Mouse (Mus musculus) right cerebral cortex, adult 18-20 months (tissue): ENCODE measurements around the gene Ints5.
"Not testable (repeated sequence)": the region's sequence is repeated elsewhere in the genome, so short reads cannot be mapped to it uniquely, and the experiment has no call there.

Experiments
- DNase-seq: peaks from one replicate; pipeline ENCODE4 v3.0.0; 2022; ENCODE audit warnings: mixed read lengths

Ints5 gene

DNA sequence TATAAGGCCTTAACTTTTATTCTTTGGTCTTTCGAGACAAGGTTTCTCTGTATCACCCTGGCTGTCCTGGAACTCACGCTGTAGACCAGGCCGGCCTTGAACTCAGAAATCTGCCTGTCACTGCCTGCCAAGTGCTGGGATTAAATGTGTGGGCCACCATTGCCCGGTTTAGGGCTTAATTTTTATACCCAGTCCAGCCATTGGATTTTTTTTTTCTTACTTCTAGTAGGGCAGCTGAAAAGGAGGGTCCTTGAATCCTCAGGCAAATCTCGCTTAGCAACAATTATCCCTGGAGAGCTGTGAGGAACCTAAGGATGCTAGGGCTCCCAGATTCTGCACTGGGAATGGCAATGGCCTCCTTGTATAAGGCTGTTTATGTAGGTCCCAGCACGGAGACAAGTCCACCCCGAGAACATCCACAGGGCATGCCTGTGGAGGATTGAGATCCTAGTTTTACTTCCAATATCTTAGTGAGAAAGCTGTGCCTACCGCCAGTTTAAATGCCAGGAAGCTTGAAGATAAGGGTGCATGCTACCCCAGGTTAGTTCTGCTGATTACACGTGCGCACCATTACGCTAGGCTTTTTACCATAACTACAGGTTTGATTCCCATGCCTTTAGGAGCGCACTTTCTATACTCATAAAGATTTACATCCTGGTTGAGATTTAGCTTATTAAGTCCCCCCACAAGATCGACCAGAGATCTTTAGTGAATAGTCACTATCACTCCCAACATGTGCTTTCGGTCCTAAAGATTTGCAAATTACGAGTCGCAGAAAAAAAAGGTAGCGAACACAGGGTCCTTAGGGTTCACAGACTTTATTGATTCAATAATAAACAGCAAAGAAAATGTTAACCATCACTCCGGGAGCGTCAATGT, 5.0 kb upstream of the Ints5 start:
- no peak for DNase-seq

DNA sequence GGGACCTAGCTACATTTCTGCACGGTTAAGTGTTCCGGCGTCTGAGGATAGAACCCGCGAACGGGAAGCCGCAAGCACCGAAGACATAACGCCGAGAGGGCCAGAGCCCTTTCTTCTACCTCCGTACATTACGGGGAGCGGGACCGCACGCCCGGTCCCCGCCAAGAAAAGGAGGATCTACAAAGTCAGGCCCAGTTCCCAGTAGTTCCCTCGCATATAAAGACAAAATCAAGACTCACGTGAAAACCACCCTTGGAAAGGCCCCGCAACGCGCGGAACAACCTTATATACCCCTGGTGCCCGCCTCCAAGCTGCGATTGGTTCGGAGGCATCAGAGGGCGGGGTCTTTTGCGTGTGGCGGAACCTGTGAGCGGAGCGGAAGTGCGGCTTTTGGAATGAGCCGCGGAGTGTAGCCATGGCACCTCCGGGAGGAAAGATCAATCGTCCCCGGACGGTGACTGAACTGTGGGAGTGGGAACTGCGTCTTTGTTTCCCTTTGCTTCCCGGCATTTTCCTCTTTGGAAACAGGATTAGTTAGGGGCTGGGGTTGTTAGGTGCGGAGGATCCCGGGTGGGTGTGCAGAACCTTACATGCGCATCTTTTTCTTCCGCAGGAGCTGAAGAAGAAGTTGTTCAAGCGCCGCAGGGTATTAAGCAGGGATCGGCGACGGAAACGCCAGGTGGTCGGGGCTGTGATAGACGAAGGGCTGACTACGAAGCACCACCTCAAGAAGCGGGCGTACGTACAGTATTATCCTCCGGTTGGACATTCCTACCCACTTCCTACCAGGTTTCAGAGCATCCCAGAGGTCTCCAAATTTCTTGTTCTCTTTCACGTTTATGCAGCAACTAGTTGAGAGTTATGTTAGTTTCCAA, 4.1 kb upstream of the Ints5 start, which contains the start of the genes 1810009A15Rik and Gm49416:
Gene 1810009A15Rik, plus strand, starts transcription at position 343 of the 875 bp plus-strand sequence.
Gene Gm49416, plus strand, starts transcription at position 416 of the 875 bp plus-strand sequence.
- peak; percentile 96 for DNase-seq

DNA sequence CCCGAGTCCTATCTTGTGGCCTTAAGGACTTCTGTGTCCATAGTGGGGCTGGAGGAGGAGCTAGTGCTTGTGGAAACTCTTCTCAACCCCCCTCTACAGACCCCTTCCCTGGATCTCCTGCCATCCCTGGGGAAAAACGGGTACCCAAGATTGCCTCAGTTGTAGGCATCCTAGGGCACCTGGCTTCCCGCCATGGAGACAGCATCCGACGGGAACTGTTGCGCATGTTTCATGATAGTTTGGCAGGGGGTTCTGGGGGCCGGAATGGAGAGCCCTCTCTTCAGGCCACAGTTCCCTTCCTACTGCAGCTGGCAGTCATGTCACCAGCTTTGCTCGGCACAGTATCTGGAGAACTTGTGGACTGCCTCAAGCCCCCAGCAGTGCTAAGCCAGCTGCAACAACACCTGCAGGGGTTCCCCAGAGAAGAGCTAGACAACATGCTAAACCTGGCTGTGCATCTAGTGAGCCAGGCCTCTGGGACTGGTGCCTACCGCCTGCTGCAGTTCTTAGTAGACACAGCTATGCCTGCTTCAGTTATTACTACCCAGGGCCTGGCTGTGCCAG, 2.7 kb downstream of the Ints5 start:
- DNase-seq: no peak

DNA sequence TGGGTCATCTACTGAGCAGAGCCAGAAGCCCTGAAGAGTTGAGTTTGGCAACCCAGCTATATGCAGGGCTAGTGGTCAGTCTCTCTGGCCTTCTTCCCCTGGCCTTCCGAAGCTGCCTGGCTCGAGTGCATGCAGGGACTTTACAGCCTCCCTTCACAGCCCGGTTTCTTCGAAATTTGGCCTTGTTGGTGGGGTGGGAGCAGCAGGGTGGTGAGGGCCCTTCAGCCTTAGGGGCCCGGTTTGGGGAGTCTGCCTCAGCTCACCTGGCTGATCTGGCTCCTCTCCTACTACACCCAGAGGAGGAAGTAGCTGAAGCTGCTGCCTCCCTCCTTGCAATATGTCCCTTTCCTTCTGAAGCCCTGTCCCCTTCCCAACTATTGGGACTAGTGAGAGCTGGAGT, 3.4 kb downstream of the Ints5 start:
- DNase-seq: not testable (repeated sequence)

DNA sequence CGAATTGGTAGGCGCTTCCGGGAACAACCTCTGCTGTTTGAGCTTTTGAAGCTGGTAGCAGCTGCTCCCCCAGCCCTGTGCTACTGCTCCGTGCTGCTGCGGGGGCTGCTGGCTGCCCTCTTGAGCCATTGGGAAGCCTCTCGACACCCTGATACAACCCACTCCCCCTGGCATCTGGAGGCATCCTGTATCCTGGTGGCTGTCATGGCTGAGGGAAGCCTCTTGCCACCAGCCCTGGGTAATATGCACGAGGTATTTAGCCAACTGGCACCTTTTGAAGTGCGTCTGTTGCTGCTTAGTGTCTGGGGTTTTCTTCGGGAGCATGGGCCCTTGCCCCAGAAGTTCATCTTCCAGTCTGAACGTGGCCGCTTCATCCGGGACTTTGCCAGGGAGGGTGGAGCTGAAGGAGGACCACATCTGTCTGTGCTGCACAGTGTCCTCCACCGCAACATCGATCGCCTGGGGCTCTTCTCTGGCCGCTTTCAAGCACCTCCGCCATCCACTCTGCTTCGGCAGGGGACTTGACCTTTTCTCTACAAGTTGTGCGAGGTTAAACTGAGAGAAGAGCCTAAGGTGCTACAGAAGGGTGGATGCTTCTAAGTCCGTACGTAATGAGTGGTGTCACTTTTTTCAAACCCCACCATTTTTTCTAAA, 4.5 kb downstream of the Ints5 start:
- peak; percentile 30 for DNase-seq

DNA sequence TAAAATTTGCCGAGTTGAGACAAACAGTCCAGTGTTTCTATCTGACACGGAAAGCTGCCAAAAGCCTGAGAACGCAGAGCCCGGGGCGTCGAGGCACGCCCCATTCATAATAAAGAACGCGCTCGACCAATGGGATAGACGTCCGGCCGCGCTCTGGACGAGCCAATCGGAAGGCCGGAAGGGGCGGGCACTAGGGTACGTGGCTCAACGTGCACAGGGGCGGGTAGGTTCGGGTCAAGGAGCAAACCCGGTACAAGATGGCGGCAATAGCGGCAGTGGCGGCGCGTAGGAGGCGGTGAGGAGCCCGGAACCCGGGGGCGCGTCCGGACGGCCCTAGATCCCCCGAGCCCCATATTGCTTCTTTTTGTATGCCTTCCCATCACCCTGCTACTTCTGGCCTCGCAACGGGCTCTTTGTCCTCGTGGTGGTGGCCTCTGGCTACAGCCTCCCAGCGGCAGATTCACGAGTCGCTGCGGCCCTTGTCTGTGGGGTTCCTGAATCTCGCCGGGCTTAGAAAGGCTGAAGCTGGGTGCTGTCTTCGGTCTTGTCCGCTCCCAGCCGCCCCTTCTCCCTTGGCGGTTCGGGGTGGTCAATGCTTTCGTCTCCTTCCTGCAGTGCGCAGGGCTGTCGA, 5.2 kb downstream of the Ints5 start, which contains the start of gene Ganab:
Gene Ganab, plus strand, starts transcription at position 207 of the 631 bp plus-strand sequence.
- DNase-seq: peak; percentile 98

DNA sequence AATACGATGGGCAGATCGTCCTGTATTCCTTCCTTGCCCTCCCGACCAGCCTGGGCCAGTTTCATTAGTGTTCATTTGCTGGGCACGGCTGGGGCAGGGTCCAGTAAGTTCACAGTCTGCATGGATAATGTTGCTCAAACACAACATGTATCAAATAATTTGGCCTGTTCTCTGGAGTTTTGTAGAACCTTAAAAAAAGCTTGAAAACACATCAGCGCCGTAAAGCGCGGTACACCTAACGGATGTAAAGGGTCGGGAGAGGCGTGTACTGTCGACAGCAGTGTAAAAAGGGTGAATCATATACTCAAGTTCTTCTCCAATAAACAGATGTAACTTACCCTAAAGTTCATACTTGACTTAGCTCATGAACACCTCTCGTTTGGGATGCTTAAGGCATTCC, 5.8 kb downstream of the Ints5 start:
- no peak for DNase-seq

DNA sequence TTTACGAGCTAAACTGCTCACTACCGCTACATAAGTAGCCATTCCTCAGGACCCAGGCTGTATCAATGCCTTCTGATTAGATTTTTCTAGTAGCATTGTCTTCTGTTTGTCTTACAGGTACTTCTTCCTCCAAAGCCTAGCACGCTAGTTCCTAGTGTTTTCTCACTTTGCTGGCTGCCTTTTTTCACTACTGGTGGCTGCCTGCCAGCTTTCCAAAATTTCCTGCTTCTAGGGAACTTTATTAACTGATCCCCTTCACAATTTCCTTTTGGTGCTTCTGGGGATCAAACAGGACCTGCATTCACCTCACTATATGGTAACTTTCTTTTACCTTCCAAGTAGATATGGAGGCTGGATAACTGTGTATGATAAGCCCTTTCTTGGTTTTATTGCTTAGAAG, 6.3 kb downstream of the Ints5 start:
- DNase-seq: no peak

DNA sequence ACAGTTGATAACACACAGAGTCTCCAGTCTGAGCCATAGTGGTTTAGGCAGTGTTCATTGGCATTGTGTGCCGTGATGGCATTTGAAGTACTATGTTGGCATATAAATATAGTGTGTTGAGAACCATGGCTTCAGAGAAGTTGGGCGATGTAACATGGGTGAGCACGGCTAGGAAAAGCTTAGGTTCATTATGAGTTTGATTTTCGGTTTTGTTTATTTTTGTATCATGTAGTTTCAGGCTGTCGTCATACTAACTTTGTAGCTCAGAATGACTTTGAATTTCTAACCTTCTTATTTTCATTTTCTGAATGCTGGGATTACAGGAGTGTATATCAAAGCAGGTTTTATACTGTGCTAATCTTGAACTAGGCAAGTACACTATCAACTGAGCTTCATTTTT, 10.6 kb downstream of the Ints5 start:
- no peak for DNase-seq

DNA sequence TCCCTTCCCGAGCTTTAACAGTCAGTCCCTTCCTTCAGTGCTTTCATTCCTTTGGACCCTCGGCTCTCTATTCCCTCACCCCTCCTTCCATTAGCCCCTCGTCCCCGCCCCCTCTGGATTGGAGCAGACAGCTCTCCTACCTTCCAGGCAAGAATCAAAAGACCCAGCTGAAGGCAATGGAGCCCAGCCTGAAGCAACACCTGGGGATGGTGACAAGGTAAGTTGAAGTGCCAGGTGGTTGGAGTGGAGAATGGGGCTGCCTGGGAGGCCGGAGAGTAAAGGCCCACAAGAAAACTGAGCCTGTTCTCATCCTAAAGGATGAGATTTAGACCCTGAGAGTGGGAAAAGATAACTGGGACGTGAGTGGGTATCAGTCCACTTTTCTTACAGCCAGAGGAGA, 15.7 kb downstream of the Ints5 start:
- no peak for DNase-seq

DNA sequence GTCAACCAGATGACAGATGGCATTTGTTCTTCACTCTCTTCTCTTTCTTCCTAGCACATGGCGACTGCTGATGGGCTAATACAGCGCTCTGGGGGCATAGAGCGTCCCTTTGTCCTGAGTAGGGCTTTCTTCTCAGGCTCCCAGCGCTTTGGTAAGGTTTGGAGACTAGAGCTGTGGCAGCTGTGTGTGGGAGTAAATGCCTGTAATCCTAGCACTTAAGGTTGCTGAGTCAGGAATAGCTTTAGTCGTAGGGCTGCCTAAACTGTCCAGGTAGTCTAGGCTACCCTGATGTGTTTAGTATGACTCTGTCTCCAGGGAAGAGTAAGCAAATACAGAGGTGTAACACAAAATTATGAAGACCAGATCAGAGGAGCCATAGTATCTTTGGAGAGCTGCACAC, 19.0 kb downstream of the Ints5 start:
- peak; percentile 60 for DNase-seq

DNA sequence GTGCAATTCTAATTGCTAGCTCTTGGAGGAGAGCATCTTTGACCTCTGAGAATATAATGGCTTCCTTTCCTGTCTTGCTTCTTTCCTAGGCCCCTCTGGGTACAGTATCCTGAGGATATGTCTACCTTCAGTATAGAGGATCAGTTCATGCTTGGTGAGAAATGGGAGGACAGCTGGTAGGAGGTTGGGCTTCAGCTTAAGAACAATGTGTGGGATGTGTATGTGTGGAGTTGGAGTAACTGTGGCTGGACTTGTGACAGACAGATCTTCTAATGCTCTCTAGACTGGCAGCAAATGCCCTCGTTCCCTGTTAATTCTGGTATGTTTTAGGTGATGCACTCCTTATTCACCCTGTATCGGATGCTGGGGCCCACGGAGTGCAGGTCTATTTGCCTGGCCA, 21.4 kb downstream of the Ints5 start:
- peak; percentile 57 for DNase-seq

DNA sequence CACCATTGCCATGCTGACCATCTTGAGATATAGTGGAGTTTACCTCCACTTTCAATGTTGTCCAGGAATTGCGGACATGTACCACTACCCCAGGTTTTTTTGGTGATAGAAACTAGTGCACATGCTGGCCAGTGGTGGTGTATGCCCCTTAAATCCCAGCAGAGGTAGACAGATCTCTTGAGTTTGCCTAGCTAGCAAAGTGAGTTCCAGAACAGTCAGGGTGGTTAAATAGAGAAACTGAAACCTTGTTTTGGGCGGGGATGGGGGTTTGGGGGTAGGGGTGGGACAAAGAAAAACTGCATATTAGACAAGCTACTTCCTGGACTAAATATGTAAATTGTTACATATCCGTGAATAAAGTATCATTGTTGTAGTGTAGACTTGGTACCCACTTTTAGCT, 26.2 kb downstream of the Ints5 start:
- DNase-seq: no peak

DNA sequence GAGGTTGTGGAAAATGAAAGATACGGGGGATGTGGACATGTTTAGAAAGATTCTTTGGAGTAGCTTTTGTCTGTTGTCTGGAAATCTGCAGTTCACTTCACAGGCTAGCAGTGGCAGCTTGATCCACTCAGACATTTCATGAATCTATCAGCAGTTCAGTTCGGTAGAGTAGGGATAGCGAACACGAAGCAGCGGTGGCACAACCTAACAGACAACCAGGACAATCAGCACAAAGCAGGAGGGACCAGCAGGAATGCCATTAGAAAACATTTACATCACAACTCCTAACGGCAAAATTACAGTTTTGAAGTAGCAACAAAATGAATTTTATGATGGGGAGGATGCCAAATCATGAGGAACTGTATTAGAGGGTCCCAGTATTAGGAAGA, 26.9 kb downstream of the Ints5 start:
- no peak for DNase-seq

DNA sequence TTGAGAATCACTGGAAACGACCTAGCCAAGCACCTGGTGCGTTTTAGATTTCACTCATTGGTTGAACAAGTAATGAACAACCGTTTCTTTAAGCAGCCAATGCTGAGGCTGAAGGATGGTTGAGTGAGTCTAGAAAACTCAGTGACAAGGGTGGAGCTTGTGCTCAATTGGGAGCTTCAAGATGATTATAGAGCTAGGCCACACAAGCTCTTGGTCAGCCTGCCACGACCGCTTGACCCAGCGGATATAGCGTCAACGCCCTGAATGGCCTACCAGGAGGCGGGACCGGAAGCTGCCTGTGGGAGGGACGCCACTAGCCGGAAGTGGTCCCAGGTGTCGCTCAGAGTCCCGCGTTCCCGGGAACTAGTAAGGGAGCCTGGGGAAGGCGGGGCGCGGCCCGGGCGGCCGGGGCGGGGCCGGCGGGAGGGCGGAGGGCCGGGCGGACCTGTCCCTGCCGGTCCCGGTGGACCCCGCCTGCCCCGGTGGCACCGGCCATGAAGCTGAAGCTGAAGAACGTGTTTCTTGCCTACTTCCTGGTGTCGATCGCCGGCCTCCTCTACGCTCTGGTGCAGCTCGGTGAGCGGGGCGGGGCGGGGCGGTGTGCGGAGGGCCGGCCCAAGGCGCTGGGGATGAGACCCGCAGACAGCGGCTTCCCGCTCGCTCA, 27.4 kb downstream of the Ints5 start, which contains the start of gene B3gat3:
Gene B3gat3, plus strand, starts transcription at position 302 of the 664 bp plus-strand sequence.
- peak; percentile 96 for DNase-seq

DNA sequence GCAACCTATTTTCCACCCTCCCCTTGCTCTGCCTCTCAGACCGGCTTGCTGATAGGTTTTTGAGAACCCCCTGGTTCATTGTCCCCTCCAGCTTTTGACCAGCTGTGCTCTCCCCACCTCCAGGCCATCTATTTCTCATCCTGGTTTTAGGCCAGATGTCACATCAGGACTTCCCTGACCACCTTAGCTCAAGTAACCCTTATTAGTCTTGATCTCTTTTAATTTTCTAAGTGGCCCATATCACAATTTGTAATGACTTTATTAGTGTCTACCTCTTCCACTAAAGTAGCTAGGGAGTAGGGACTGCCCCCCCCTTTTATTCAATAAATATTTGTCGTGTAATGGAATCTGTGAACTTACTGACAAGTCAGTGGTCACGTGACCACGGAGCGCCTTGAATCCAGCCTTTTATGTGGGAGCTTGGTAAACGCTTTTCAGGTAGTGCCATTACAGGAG, 28.1 kb downstream of the Ints5 start:
- no peak for DNase-seq

DNA sequence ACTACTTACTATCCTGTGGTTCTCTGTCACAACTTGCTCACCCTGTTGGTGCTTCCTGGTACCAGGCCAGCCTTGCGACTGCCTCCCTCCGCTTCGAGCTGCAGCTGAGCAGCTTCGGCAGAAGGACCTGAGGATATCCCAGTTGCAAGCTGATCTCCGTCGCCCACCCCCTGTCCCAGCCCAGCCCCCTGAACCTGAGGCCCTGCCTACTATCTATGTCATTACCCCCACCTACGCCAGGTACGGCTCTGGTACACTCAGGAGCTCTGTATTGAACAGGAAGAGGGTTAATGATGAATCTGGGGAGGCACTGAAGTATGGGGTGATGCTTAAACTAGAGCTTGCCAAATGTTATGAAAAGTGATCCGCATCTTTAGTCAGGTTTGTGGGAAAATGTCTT, 28.9 kb downstream of the Ints5 start:
- DNase-seq: no peak

DNA sequence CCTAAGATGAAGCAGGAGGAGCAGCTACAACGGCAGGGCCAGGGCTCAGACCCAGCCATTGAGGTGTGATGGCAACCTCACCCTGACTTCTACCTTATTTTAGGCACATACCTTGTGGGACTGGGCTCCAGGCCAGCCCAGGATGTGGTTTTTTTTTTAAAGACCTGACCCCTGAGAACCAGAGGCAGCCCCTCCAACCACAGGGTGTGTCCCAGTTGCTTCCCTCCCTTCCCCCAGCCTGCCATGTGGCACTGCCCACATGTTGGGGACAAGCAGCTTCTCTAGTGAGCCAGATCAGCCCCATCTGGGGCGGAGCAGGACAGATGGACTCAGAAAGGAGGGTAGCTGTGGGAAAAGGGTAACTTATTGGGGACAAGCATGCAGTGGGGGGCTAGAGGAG, 34.0 kb downstream of the Ints5 start:
- peak; percentile 25 for DNase-seq

DNA sequence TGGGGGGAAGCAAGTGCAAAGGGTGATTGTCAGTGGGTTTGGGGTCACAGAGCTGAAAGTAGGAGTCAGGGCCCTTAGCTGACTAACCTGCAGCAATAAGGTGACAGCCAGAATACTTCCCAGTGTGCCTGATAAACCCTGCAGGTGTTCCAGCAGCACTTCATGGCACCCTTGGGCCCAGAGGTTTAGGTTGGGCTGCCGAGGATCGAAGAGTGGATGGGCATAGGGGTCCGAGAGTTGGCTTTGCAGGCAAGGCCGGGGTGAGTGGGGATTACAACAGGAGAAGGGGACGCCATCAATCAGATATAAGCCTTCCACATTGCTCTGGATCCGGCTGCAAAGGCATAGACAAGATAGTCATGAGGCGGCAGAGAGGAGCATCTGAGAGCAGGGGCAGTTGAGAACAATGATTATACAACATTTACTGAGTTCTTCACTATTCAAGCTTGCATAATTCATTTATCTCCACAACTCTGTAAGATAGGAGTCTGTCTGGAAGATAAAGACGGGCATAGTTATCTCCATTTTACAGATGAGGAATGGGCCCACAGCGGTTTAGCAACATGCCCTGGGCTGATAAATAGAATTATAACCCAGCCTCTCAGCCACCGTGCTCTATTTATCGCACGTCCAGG, 35.2 kb downstream of the Ints5 start:
- no peak for DNase-seq

DNA sequence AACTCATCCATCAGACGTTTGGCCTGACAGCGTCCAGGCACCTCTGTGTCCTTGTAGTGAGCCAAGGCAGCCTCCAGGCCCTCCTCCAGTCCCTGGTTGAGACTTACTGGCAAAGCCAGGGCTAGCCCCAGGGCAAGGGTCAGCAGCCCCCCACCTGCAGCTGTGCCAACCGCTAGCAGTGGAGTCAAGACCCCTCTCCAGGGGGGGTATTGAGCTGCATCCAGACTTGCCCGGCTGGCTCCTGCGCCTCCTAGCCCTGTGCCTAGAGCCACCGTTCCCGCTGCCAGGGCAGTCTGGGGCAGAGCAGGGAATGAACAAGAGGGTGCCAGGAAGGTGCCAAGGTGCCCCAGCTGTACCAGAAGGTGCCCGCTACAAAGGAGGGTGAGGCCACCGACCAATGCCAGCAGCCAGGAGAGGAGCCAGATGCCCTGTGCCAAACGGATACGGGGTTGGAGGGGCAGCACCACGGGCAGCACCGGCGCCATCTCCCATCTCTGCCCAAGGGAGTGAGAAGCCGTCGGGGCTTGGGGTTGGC, 36.0 kb downstream of the Ints5 start:
- DNase-seq: no peak
